Mouse (Mus musculus): ENCODE measurements at regions not wholly inside any gene's neighbourhood (a gene's known extent, or its start where the extent isn't known, plus 50 kb on each side); places are given as distances from the start of the nearest gene placed in this dataset.

- TF ChIP-seq CTCF (IDR thresholded peaks at IDR 0.05; ENCODE audit: borderline replicate concordance, control insufficient read depth, extremely low read depth, insufficient read depth, low read length, poor library complexity) (no peak), POLR2A (IDR thresholded peaks at IDR 0.05; ENCODE audit: control insufficient read depth, extremely low read depth, insufficient read depth, low read length, poor library complexity) (no peak)
These were observed 238.3 kb downstream of the Mef2c start for GRCm38 (mm10) chr13:83742102-83742501.
